In genomic region chr2:32559570-32559969, GRCm38 (mm10) we compare ENCODE assay signal across 10 mouse cellular contexts. TPM values are rescaled to one million over a fixed set of nuclear protein-coding genes. Genes with fewer than 3 reads are reported as not detected.
DNase-seq lines count a peak whose midpoint lies in the region; ATAC-seq lines count a peak whose summit lies in the region.
"Had no signal": no experiment of that assay in that cellular context is flagged by ENCODE, and none has a peak within 500 bp of the region (broad histone marks: within the 10 kb centered on the region; RNA-seq: fewer than 3 reads in every experiment).

No protein-coding gene starts in this region.

- peak; percentile 73 to 84 for DNase-seq in layer of hippocampus, adult 8-10 months (ENCODE audit: low spot score in 2 of 2)
- no peak for DNase-seq in layer of hippocampus, adult 9-10 months (ENCODE audit: low spot score)
- peak; percentile 73 for DNase-seq in embryonic facial prominence, embryonic 14.5 days (ENCODE audit: low spot score)
- peak; percentile 53 to 57 for DNase-seq in layer of hippocampus, postnatal 36 days
- peak; percentile 80 for DNase-seq in retina, embryonic 14.5 days (ENCODE audit: low spot score)
- no peak for DNase-seq in kidney, adult 18-20 months
- DNase-seq in adrenal gland, adult 18-20 months (ENCODE audit: low spot score in 2 of 2) = no peak
- DNase-seq in kidney, postnatal 25 days = no peak
- DNase-seq: gastrocnemius, postnatal 14 days had no signal

- no peak overlapping the region for H3K4me3 ChIP-seq in embryonic facial prominence, embryonic 14.5 days (ENCODE audit: low read depth, low read length)

- ATAC-seq in embryonic facial prominence, embryonic 14.5 days (ENCODE audit: low read depth) = peak; percentile 68; the same call in 1 of the 2 replicates

- H3K36me3 ChIP-seq in embryonic facial prominence, embryonic 14.5 days (ENCODE audit: control insufficient read depth, insufficient read depth, low read length) = peaks cover 29% of the 10 kb centered on the region

- no peaks in the 10 kb centered on the region for H3K27me3 ChIP-seq in embryonic facial prominence, embryonic 14.5 days (replicated peaks; ENCODE audit: control insufficient read depth, insufficient read depth, low read length)

- H3K27ac ChIP-seq in embryonic facial prominence, embryonic 14.5 days (replicated peaks; ENCODE audit: low read depth, low read length) = no peak overlapping the region; the same call in 1 of the 2 replicates

- H3K9me3 ChIP-seq in embryonic facial prominence, embryonic 14.5 days (ENCODE audit: control insufficient read depth, low read length) = no peaks in the 10 kb centered on the region

- H3K4me2 ChIP-seq in embryonic facial prominence, embryonic 14.5 days (ENCODE audit: low read depth, low read length) = no peak overlapping the region

- H3K9ac ChIP-seq in embryonic facial prominence, embryonic 14.5 days (ENCODE audit: low read depth, low read length) = no peak overlapping the region

- peaks cover 23% of the 10 kb centered on the region for H3K4me1 ChIP-seq in embryonic facial prominence, embryonic 14.5 days (ENCODE audit: control insufficient read depth, insufficient read depth, low read length)

- WGBS in embryonic facial prominence, embryonic 14.5 days = 31% methylated on average over 5 of the region's 5 CpGs

RNA-seq across cellular contexts. Expression of gene Dpm2, which starts 11.1 kb away (rescaled TPM):
- 10 to 100 TPM; 73.1 to 87.1 (median 74.8) TPM for total RNA-seq in layer of hippocampus, adult 8-10 months (2022)
- polyA plus RNA-seq in embryonic facial prominence, embryonic 14.5 days (2014; fragmentation: Nextera tagmentation; extraction: Ambion mirVana) = 107 and 110 TPM in 2 replicates
- total RNA-seq in layer of hippocampus, postnatal 36 days (2021) = 10 to 100 TPM; 69.1 to 81.8 TPM
- total RNA-seq in adrenal gland, adult 18-20 months (2021) = 10 to 100 TPM; 49.7 to 58.0 TPM

RNA-seq across cellular contexts. Expression of gene Pip5kl1, which starts 15.0 kb away (rescaled TPM):
- total RNA-seq in layer of hippocampus, adult 8-10 months (2022) = 1 to 10 TPM; 4.0 to 5.2 (median 4.5) TPM
- polyA plus RNA-seq in embryonic facial prominence, embryonic 14.5 days (2014; fragmentation: Nextera tagmentation; extraction: Ambion mirVana) = 0.38 and 1.1 TPM in 2 replicates
- total RNA-seq in layer of hippocampus, postnatal 36 days (2021) = 1 to 10 TPM; 2.9 to 3.8 TPM
- total RNA-seq in adrenal gland, adult 18-20 months (2021) = not detected
- total RNA-seq: gastrocnemius, postnatal 14 days had no signal

RNA-seq across cellular contexts. Expression of gene 9430097D07Rik, which starts 15.9 kb away (rescaled TPM):
- under 1 TPM; 0.23 to 0.74 (median 0.40) TPM for total RNA-seq in layer of hippocampus, adult 8-10 months (2022)
- 0.13 and 0.18 TPM in 2 replicates for polyA plus RNA-seq in embryonic facial prominence, embryonic 14.5 days (2014; fragmentation: Nextera tagmentation; extraction: Ambion mirVana)
- total RNA-seq in layer of hippocampus, postnatal 36 days (2021) = 1 to 10 TPM in 1 of 2 experiments, under 1 TPM in 1; 0.37 to 1.0 TPM
- total RNA-seq in adrenal gland, adult 18-20 months (2021) = not detected
- total RNA-seq: gastrocnemius, postnatal 14 days; neutrophil, adult 5-6 weeks had no signal

RNA-seq across cellular contexts. Expression of gene Fam102a, which starts 24.4 kb away (rescaled TPM):
- 10 to 100 TPM; 69.9 to 81.1 (median 75.7) TPM for total RNA-seq in layer of hippocampus, adult 8-10 months (2022)
- polyA plus RNA-seq in embryonic facial prominence, embryonic 14.5 days (2014; fragmentation: Nextera tagmentation; extraction: Ambion mirVana) = 16.3 and 19.2 TPM in 2 replicates
- 10 to 100 TPM; 69.4 to 69.8 TPM for total RNA-seq in layer of hippocampus, postnatal 36 days (2021)
- total RNA-seq in adrenal gland, adult 18-20 months (2021) = 10 to 100 TPM; 27.4 to 41.0 TPM

RNA-seq across cellular contexts. Expression of gene St6galnac4, which starts 27.3 kb away (rescaled TPM):
- total RNA-seq in layer of hippocampus, adult 8-10 months (2022) = 10 to 100 TPM; 36.1 to 48.6 (median 40.3) TPM
- 39.4 and 41.0 TPM in 2 replicates for polyA plus RNA-seq in embryonic facial prominence, embryonic 14.5 days (2014; fragmentation: Nextera tagmentation; extraction: Ambion mirVana)
- 10 to 100 TPM; 35.6 to 41.2 TPM for total RNA-seq in layer of hippocampus, postnatal 36 days (2021)
- 10 to 100 TPM in 1 of 2 experiments, 1 to 10 TPM in 1; 6.6 to 11.4 TPM for total RNA-seq in adrenal gland, adult 18-20 months (2021)

Comparison
In these comparisons a context has a peak if more than half of its experiments do, and no peak if none do; other contexts are left out.
1. DNase-seq: peak in layer of hippocampus, adult 8-10 months (2 of 2), embryonic facial prominence, embryonic 14.5 days (single experiment), layer of hippocampus, postnatal 36 days (2 of 2) and retina, embryonic 14.5 days (single experiment); none in layer of hippocampus, adult 9-10 months (single experiment), kidney, adult 18-20 months (single experiment), adrenal gland, adult 18-20 months (0 of 2) and kidney, postnatal 25 days (0 of 2).